Mouse (Mus musculus) embryonic facial prominence, embryonic 11.5 days (tissue): ENCODE data around the gene Ier5. TPM values are rescaled to one million over a fixed set of nuclear protein-coding genes. Genes with fewer than 3 reads are reported as not detected.

Source experiments
- ATAC-seq: fragments of 200-750 bp; cut with Nextera tagmentation; replicated peaks from 2 replicates; pipeline ENCODE4 v1.8.0; 2017; ENCODE audit warnings: low read depth; ENCODE audit not compliant: insufficient number of reproducible peaks, low FRiP score, low TSS enrichment
- DNase-seq: peaks from one replicate; pipeline ENCODE4 v3.0.0-alpha.2; 2015; ENCODE audit warnings: low spot score
- H3K27ac ChIP-seq: fragments of 300-500 bp; sonication (generic); replicated peaks from 2 replicates; pipeline ENCODE4 v1.5.1; 2014; ENCODE audit warnings: mild to moderate bottlenecking, low read depth, low read length, control low read depth
- H3K27me3 ChIP-seq: fragments of 300-500 bp; sonication (generic); 2 replicates; pipeline ENCODE4 v1.6.1; 2014; ENCODE audit warnings: mild to moderate bottlenecking, low read length, moderate library complexity, mixed read lengths; ENCODE audit not compliant: control insufficient read depth, insufficient read depth
- H3K36me3 ChIP-seq: fragments of 300-500 bp; sonication (generic); replicated peaks from 2 replicates; pipeline ENCODE4 v1.6.1; 2014; ENCODE audit warnings: low read depth, mild to moderate bottlenecking, low read length, moderate library complexity, mixed read lengths; ENCODE audit not compliant: control insufficient read depth, insufficient read depth
- H3K4me1 ChIP-seq: fragments of 300-500 bp; sonication (generic); 2 replicates; pipeline ENCODE4 v1.6.1; 2014; ENCODE audit warnings: low read length, mixed read lengths; ENCODE audit not compliant: control insufficient read depth, insufficient read depth
- H3K4me2 ChIP-seq: fragments of 300-500 bp; sonication (generic); 2 replicates; pipeline ENCODE4 v1.6.1; 2014; ENCODE audit warnings: low read depth, mild to moderate bottlenecking, control low read depth, low read length, moderate library complexity
- H3K4me3 ChIP-seq: fragments of 300-500 bp; sonication (generic); 2 replicates; pipeline ENCODE4 v1.5.1; 2014; ENCODE audit warnings: low read depth, low read length, control low read depth
- H3K9ac ChIP-seq: fragments of 300-500 bp; sonication (generic); replicated peaks from 2 replicates; pipeline ENCODE4 v1.6.1; 2014; ENCODE audit warnings: mild to moderate bottlenecking, control low read depth, low read length
- H3K9me3 ChIP-seq: fragments of 300-500 bp; sonication (generic); replicated peaks from 2 replicates; pipeline ENCODE4 v1.6.1; 2016; ENCODE audit warnings: mild to moderate bottlenecking, low read length, inconsistent platforms, mixed read lengths; ENCODE audit not compliant: control insufficient read depth
- WGBS: fragments of 180-500 bp; shearing (Covaris S2); extraction: QIAGEN DNeasy Blood & Tissue Kit; methylation state at CpG from one replicate; pipeline ENCODE4 v1.1.7; 2014; 5-methylcytosine and 5-hydroxymethylcytosine counted together
- polyA plus RNA-seq: library from polyadenylated mRNA; unstranded; fragments of >200 nt; fragmentation: Nextera tagmentation; extraction: Ambion mirVana; gene quantifications from 2 replicates; pipeline ENCODE4 v1.2.1, GENCODE M21; 2014

Gene Ier5
- polyA plus RNA-seq, 1 experiment from 2014 or later: 19.0 TPM

DNA sequence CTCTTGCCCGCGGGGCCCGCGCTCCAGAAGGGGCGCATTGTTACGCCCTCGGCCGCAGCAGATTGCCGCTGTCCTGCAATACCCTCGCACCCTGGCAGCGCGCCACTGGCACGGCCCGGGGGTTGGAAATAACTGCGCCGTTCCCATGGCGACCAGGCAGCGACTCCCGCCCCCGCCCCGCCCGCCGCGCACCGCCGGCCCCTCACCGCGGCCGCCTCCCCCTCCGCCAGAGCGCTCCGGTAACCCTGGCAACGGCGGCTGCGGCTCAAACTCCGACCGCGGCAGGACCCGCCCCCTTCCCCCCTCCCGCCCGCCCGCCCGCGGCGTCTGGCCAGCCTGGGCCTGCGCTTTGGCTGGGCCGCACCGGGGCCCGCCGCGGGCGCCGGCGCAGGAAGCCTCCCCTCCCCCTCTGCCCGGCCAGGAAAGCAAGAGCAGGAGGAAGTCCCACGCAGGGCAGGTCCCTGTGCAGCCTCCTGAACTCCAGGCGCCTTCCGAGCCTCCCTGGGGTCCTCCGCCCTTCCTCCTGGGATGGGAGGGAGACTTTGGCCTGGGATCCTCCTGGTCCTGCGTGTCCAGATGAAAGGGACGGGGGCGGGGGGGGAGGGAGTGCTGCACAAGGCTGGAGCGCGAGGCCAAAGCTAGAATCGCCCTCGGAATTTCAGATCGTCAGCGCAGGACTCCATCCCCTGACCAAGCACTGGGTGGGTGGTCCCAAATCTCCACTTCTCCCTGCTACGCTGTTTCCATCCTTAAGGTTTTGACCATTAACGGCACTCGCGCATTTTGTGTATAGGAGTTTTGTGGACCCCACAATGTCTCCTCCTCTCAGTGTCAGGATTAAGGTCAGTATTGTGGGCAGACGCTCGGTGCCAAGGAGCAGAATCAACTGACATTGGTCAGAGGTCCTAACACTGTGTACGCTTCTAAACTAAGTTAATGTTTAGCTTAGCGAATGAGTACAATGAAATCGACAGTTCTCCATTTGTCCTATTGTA is 15.9 kb downstream of the Ier5 start:
- WGBS: under 1% methylated on average over 45 of the region's 77 CpGs
- H3K4me1 ChIP-seq: no peaks in the 10 kb centered on the region; the same call in none of the 2 replicates
- DNase-seq: peak; percentile 94

DNA sequence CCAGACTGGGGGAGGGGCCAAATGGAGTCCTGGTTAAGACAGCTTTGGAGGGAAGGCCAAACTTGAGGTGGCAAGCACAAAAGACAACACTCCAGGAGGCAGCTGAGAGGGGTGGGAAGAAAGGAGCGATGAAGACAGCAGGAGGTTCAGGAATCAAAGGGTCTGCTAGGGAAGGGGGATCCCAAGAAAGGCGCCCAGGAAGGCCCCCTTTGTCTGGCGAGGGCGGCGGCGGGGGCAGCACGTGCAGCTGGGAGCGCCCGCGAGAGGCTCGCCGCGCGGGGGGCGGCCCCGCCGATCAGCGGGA is 16.5 kb downstream of the Ier5 start:
- Histone ChIP-seq H3K9me3 (no peaks in the 10 kb centered on the region), H3K36me3 (no peaks in the 10 kb centered on the region), H3K27me3 (no peaks in the 10 kb centered on the region), H3K4me1 (no peaks in the 10 kb centered on the region; the same call in none of the 2 replicates), H3K4me2 (peak overlapping the region; percentile 79), H3K4me3 (peak overlapping the region; percentile 37), H3K27ac (peak overlapping the region; percentile 98), H3K9ac (peak overlapping the region; percentile 72)
- WGBS: 0% methylated on average over 18 of the region's 18 CpGs
- peak; percentile 64 for ATAC-seq
- peak; percentile 88 for DNase-seq

More for the DNA sequence above, 15.9 kb downstream of the Ier5 start:
- peak; percentile 93 for ATAC-seq
- Histone ChIP-seq H3K9me3 (no peaks in the 10 kb centered on the region), H3K27me3 (no peaks in the 10 kb centered on the region), H3K36me3 (no peaks in the 10 kb centered on the region), H3K4me3 (peak overlapping the region; percentile 37), H3K27ac (peak overlapping the region; percentile 98), H3K4me2 (peak overlapping the region; percentile 79), H3K9ac (peak overlapping the region; percentile 75)

DNA sequence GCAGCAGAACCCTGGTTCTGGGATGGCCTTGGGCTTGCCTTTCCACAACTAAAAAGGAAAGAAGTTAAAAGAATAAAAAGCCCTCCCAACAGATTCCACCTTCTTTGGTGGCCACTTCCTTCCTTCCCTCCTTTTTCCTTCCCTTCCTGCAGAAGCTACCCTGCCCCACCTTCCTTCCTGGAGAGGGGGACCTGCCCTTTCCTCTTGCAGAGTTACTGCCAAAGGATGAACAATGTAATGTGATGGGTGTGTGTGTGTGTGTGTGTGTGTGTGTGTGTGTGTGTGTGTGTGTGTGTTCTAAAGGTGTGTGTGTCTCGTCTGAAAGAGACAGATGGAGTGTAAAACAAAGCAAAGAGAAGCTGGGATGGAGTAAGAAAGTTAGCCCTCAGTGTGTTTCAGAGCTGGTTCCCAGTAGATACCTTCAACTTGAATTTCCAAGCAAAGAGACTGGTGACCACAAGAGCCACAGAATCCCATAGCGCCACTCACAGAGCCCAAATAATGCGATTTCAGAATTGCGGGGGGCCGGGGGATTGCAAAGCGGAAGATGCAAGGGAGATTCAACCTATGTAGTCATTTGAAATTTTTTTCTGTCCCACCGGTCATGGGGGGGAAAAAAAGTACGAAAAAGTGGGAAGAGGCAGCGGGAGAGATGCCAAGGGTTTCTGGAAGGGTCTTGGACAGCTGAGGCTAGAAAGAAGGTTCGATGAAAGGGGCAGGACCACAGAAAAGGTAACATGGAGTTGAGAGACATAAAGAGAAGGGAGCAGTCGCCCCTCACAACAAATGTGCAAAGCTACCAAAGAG is 17.1 kb downstream of the Ier5 start:
- Histone ChIP-seq H3K4me3 (peak overlapping the region; percentile 37), H3K9me3 (no peaks in the 10 kb centered on the region), H3K4me2 (peak overlapping the region; percentile 79), H3K27me3 (no peaks in the 10 kb centered on the region), H3K36me3 (no peaks in the 10 kb centered on the region), H3K4me1 (no peaks in the 10 kb centered on the region; the same call in none of the 2 replicates), H3K9ac (peak overlapping the region; percentile 72), H3K27ac (peak overlapping the region; percentile 98)
- ATAC-seq: no peak
- WGBS: 12% methylated on average over 11 of the region's 11 CpGs
- no peak for DNase-seq

GRCm38 (mm10) chr1:155077675-155078074 is 21.8 kb downstream of the Ier5 start:
- Histone ChIP-seq H3K4me1 (no peaks in the 10 kb centered on the region; the same call in 1 of the 2 replicates), H3K9me3 (no peaks in the 10 kb centered on the region), H3K4me3 (no peak overlapping the region), H3K4me2 (no peak overlapping the region), H3K27ac (no peak overlapping the region), H3K27me3 (no peaks in the 10 kb centered on the region), H3K9ac (no peak overlapping the region), H3K36me3 (no peaks in the 10 kb centered on the region)
- ATAC-seq (no peak), DNase-seq (no peak)
- 69% methylated on average over 3 of the region's 3 CpGs for WGBS

DNA sequence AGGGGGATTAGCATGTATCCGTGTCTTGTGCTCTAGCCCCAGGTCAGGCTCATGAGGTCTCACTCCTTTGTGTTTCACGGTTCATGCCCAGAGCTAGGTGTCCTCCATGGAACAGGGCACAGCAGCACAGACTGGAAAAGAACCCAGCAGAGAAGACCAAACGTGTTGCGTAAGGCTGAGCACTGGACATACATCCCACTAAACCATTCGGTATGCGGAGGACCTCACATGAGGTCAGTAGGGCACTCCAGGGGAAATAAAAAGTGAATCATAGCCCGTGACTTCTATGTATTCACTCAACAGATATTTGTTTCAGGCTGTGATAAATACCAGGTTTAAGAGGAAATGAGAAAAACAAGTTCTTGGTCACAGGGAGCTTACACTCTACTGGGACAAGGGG is 23.6 kb downstream of the Ier5 start:
- H3K9me3 ChIP-seq: no peaks in the 10 kb centered on the region
- no peak overlapping the region for H3K4me3 ChIP-seq
- H3K4me1 ChIP-seq: peaks cover 3% of the 10 kb centered on the region
- no peak overlapping the region for H3K4me2 ChIP-seq
- no peak for ATAC-seq
- no peaks in the 10 kb centered on the region for H3K27me3 ChIP-seq
- no peak for DNase-seq
- H3K27ac ChIP-seq: no peak overlapping the region
- H3K9ac ChIP-seq: no peak overlapping the region
- 88% methylated on average over 7 of the region's 7 CpGs for WGBS
- no peaks in the 10 kb centered on the region for H3K36me3 ChIP-seq

- ATAC-seq: no peak
- 75% methylated on average over 7 of the region's 7 CpGs for WGBS
- no peaks in the 10 kb centered on the region for H3K9me3 ChIP-seq
- no peak for DNase-seq
- H3K4me3 ChIP-seq: no peak overlapping the region
- no peak overlapping the region for H3K27ac ChIP-seq
- H3K9ac ChIP-seq: no peak overlapping the region
- no peaks in the 10 kb centered on the region for H3K27me3 ChIP-seq
- H3K36me3 ChIP-seq: no peaks in the 10 kb centered on the region
- H3K4me2 ChIP-seq: no peak overlapping the region
- H3K4me1 ChIP-seq: peaks cover 3% of the 10 kb centered on the region
Measured at GRCm38 (mm10) chr1:155074856-155075255, 24.6 kb downstream of the Ier5 start.

DNA sequence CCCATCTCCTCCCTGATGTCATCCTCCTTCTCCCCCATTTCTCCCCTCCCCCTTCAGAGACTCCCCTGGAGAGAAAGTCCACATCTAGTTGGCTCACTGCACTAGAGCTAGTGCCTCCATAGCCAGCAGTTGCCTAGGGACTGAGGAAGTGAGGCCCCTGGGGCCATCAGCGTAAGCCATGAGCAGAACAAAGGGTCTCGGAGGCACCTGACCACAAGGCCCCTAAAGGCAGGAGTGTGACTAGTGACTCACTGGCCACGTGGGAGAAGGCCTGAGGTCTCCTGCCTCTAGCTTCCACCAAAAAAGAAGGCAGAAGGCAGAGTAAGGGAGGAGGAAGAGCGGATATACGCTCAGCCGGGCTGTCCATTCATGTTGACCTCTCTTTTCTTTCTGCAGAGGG is 25.5 kb downstream of the Ier5 start:
- H3K4me2 ChIP-seq: no peak overlapping the region
- no peaks in the 10 kb centered on the region for H3K36me3 ChIP-seq
- H3K27me3 ChIP-seq: no peaks in the 10 kb centered on the region
- no peak overlapping the region for H3K9ac ChIP-seq
- 78% methylated on average over 6 of the region's 6 CpGs for WGBS
- no peak for DNase-seq
- H3K4me1 ChIP-seq: peaks cover 3% of the 10 kb centered on the region
- H3K9me3 ChIP-seq: no peaks in the 10 kb centered on the region
- ATAC-seq: no peak
- H3K4me3 ChIP-seq: no peak overlapping the region
- no peak overlapping the region for H3K27ac ChIP-seq
